In genomic region chr6:129423040-129423733, GRCm38 (mm10) we compare ENCODE assay signal across 8 mouse cellular contexts. TPM values are rescaled to one million over a fixed set of nuclear protein-coding genes. Genes with fewer than 3 reads are reported as not detected.
DNase-seq lines count a peak whose midpoint lies in the region; ATAC-seq and TF ChIP-seq lines count a peak whose summit lies in the region.
"Had no signal": no experiment of that assay in that cellular context is flagged by ENCODE, and none has a peak within 500 bp of the region (broad histone marks: within the 10 kb centered on the region; RNA-seq: fewer than 3 reads in every experiment).

No protein-coding gene starts in this region.

- H3K4me1 ChIP-seq in midbrain, embryonic 11.5 days (ENCODE audit: control insufficient read depth, insufficient read depth, low read length) = no peaks in the 10 kb centered on the region
- no peaks in the 10 kb centered on the region for H3K4me1 ChIP-seq in midbrain, embryonic 10.5 days
- H3K4me1 ChIP-seq in forebrain, embryonic 13.5 days = 0 out of 2 replicates have a peak, but pooled peaks cover 5% of the 10 kb centered on the region
- peaks cover 13% of the 10 kb centered on the region for H3K4me1 ChIP-seq in liver, postnatal 0 days (ENCODE audit: insufficient read depth)

- no peak for DNase-seq in midbrain, embryonic 11.5 days (ENCODE audit: low spot score, missing footprints)
- DNase-seq in midbrain, embryonic 10.5 days (ENCODE audit: low spot score) = no peak
- DNase-seq in heart, postnatal 4 days = peak; percentile 40
- no peak for DNase-seq in liver, postnatal 0 days
- no peak for DNase-seq in cerebellum, adult 18-20 months
- DNase-seq in right cerebral cortex, adult 2 months (ENCODE audit: low spot score in 2 of 2) = no peak

- H3K27ac ChIP-seq in midbrain, embryonic 11.5 days (ENCODE audit: low read depth, low read length) = no peak overlapping the region
- H3K27ac ChIP-seq in midbrain, embryonic 10.5 days (replicated peaks) = no peak overlapping the region
- no peak overlapping the region for H3K27ac ChIP-seq in forebrain, embryonic 13.5 days
- H3K27ac ChIP-seq in liver, postnatal 0 days (ENCODE audit: low read depth) = 0 out of 2 replicates have a peak overlapping the region, but pooled peaks have one; percentile 6

- TF ChIP-seq EP300 in liver, postnatal 0 days (IDR thresholded peaks at IDR 0.05; ENCODE audit: low read depth) = no peak

- peak; percentile 23; the same call in 1 of the 2 replicates for ATAC-seq in midbrain, embryonic 11.5 days (ENCODE audit: low FRiP score)
- ATAC-seq in forebrain, embryonic 13.5 days = peak; percentile 77
- ATAC-seq in liver, postnatal 0 days = peak; percentile 7; the same call in 1 of the 2 replicates

- WGBS in midbrain, embryonic 11.5 days = 62% methylated on average over 4 of the region's 4 CpGs
- 81% methylated on average over 4 of the region's 4 CpGs for WGBS in midbrain, embryonic 10.5 days
- 71% methylated on average over 4 of the region's 4 CpGs for WGBS in forebrain, embryonic 13.5 days
- WGBS in liver, postnatal 0 days (ENCODE audit: insufficient replicate concordance) = 58% methylated on average over 4 of the region's 4 CpGs

- TF ChIP-seq CTCF in liver, postnatal 0 days (IDR thresholded peaks at IDR 0.05; ENCODE audit: low read depth) = no peak

- no peak overlapping the region for H3K9ac ChIP-seq in midbrain, embryonic 11.5 days (ENCODE audit: low read length)
- H3K9ac ChIP-seq in forebrain, embryonic 13.5 days = no peak overlapping the region
- H3K9ac ChIP-seq in liver, postnatal 0 days (replicated peaks) = no peak overlapping the region

- no peaks in the 10 kb centered on the region for H3K27me3 ChIP-seq in midbrain, embryonic 11.5 days (ENCODE audit: control insufficient read depth, insufficient read depth, low read length)
- no peaks in the 10 kb centered on the region for H3K27me3 ChIP-seq in midbrain, embryonic 10.5 days (ENCODE audit: low read depth, poor library complexity, severe bottlenecking)
- no peaks in the 10 kb centered on the region for H3K27me3 ChIP-seq in forebrain, embryonic 13.5 days
- H3K27me3 ChIP-seq in liver, postnatal 0 days (ENCODE audit: insufficient read depth, low read length) = no peaks in the 10 kb centered on the region

- no peaks in the 10 kb centered on the region for H3K9me3 ChIP-seq in midbrain, embryonic 11.5 days (ENCODE audit: control insufficient read depth, low read length)
- no peaks in the 10 kb centered on the region for H3K9me3 ChIP-seq in midbrain, embryonic 10.5 days (replicated peaks)
- H3K9me3 ChIP-seq in forebrain, embryonic 13.5 days (replicated peaks) = no peaks in the 10 kb centered on the region
- no peaks in the 10 kb centered on the region for H3K9me3 ChIP-seq in liver, postnatal 0 days (ENCODE audit: low read length)

- H3K4me3 ChIP-seq in midbrain, embryonic 11.5 days (ENCODE audit: low read depth, low read length) = no peak overlapping the region
- no peak overlapping the region for H3K4me3 ChIP-seq in midbrain, embryonic 10.5 days
- no peak overlapping the region for H3K4me3 ChIP-seq in forebrain, embryonic 13.5 days
- H3K4me3 ChIP-seq in liver, postnatal 0 days (ENCODE audit: low read depth, low read length) = no peak overlapping the region

- no peaks in the 10 kb centered on the region for H3K36me3 ChIP-seq in midbrain, embryonic 11.5 days (ENCODE audit: control insufficient read depth, insufficient read depth, low read length)
- no peaks in the 10 kb centered on the region for H3K36me3 ChIP-seq in midbrain, embryonic 10.5 days
- H3K36me3 ChIP-seq in forebrain, embryonic 13.5 days (ENCODE audit: poor library complexity, severe bottlenecking) = no peaks in the 10 kb centered on the region
- H3K36me3 ChIP-seq in liver, postnatal 0 days (replicated peaks; ENCODE audit: insufficient read depth, low read length) = no peaks in the 10 kb centered on the region

- no peak overlapping the region for H3K4me2 ChIP-seq in midbrain, embryonic 11.5 days
- no peak overlapping the region; the same call in 1 of the 2 replicates for H3K4me2 ChIP-seq in forebrain, embryonic 13.5 days
- H3K4me2 ChIP-seq in liver, postnatal 0 days (ENCODE audit: low read depth, low read length) = no peak overlapping the region

RNA-seq across cellular contexts. Expression of gene Clec9a, which starts 14.5 kb away (rescaled TPM):
- polyA plus RNA-seq in midbrain, embryonic 11.5 days (2014; fragmentation: Nextera tagmentation; extraction: Ambion mirVana) = 0.23 and 0.26 TPM in 2 replicates
- 0.11 and 0.21 TPM in 2 replicates for polyA plus RNA-seq in midbrain, embryonic 10.5 days (2016; fragmentation: Nextera tagmentation; extraction: Ambion mirVana)
- 0.05 and 0.15 TPM in 2 replicates for polyA plus RNA-seq in forebrain, embryonic 13.5 days (2015; fragmentation: Nextera tagmentation; extraction: Ambion mirVana)
- total RNA-seq in heart, postnatal 4 days (2021) = not detected
- 0.56 and 0.92 TPM in 2 replicates for polyA plus RNA-seq in liver, postnatal 0 days (2015; fragmentation: Nextera tagmentation; extraction: Ambion mirVana)
- total RNA-seq: left cerebral cortex, postnatal 25 days had no signal

RNA-seq across cellular contexts. Expression of gene Clec1b, which starts 26.1 kb away (rescaled TPM):
- polyA plus RNA-seq in midbrain, embryonic 11.5 days (2014; fragmentation: Nextera tagmentation; extraction: Ambion mirVana) = 10.5 and 11.3 TPM in 2 replicates
- polyA plus RNA-seq in midbrain, embryonic 10.5 days (2016; fragmentation: Nextera tagmentation; extraction: Ambion mirVana) = 12.0 and 20.7 TPM in 2 replicates
- polyA plus RNA-seq in forebrain, embryonic 13.5 days (2015; fragmentation: Nextera tagmentation; extraction: Ambion mirVana) = 3.6 and 4.8 TPM in 2 replicates
- total RNA-seq in heart, postnatal 4 days (2021) = under 1 TPM; 0.60 to 0.65 TPM
- polyA plus RNA-seq in liver, postnatal 0 days (2015; fragmentation: Nextera tagmentation; extraction: Ambion mirVana) = 53.8 and 56.0 TPM in 2 replicates
- total RNA-seq: left cerebral cortex, postnatal 25 days had no signal

RNA-seq across cellular contexts. Expression of gene Clec1a, which starts 28.6 kb away (rescaled TPM):
- 1.2 and 1.3 TPM in 2 replicates for polyA plus RNA-seq in midbrain, embryonic 11.5 days (2014; fragmentation: Nextera tagmentation; extraction: Ambion mirVana)
- polyA plus RNA-seq in midbrain, embryonic 10.5 days (2016; fragmentation: Nextera tagmentation; extraction: Ambion mirVana) = 0.42 and 0.68 TPM in 2 replicates
- 0.89 and 1.1 TPM in 2 replicates for polyA plus RNA-seq in forebrain, embryonic 13.5 days (2015; fragmentation: Nextera tagmentation; extraction: Ambion mirVana)
- total RNA-seq in heart, postnatal 4 days (2021) = 10 to 100 TPM; 10.6 to 13.2 TPM
- 0.65 and 1.0 TPM in 2 replicates for polyA plus RNA-seq in liver, postnatal 0 days (2015; fragmentation: Nextera tagmentation; extraction: Ambion mirVana)

RNA-seq across cellular contexts. Expression of gene Clec12b, which starts 37.5 kb away (rescaled TPM):
- polyA plus RNA-seq in midbrain, embryonic 11.5 days (2014; fragmentation: Nextera tagmentation; extraction: Ambion mirVana) = not detected in 2 replicates
- not detected in 2 replicates for polyA plus RNA-seq in midbrain, embryonic 10.5 days (2016; fragmentation: Nextera tagmentation; extraction: Ambion mirVana)
- polyA plus RNA-seq in forebrain, embryonic 13.5 days (2015; fragmentation: Nextera tagmentation; extraction: Ambion mirVana) = 0.12 TPM in 1 of 2 replicates, not detected in the other
- under 1 TPM in 1 of 2 experiments, not detected in 1; 0.18 TPM for total RNA-seq in heart, postnatal 4 days (2021)
- polyA plus RNA-seq in liver, postnatal 0 days (2015; fragmentation: Nextera tagmentation; extraction: Ambion mirVana) = 0.11 TPM in 1 of 2 replicates, not detected in the other
- total RNA-seq: left cerebral cortex, postnatal 25 days had no signal

Comparison
In these comparisons a context has a peak if more than half of its experiments do, and no peak if none do; other contexts are left out.
1. ATAC-seq: peak in every context shown above with its lines; median percentile 77 in forebrain, embryonic 13.5 days; 23 in midbrain, embryonic 11.5 days; 7 in liver, postnatal 0 days.